Mouse (Mus musculus) CH12.LX (cell line): ENCODE data around the gene Hes2.

Source experiments
- CTCF ChIP-seq, 2 experiments: IDR thresholded peaks in 1 of 2; conservative IDR thresholded peaks in 1 of 2; 2 replicates each; pipeline ENCODE4 v1.5.1; 2011 to 2012; ENCODE audit warnings: low read depth in 2 of 2, low read length in 2 of 2, improper control_type of control experiment in 1 of 2, inconsistent platforms in 1 of 2, mild to moderate bottlenecking in 1 of 2, moderate library complexity in 1 of 2
- E2F4 ChIP-seq: IDR thresholded peaks from 2 replicates; pipeline ENCODE4 v1.6.1; 2011; ENCODE audit warnings: low read depth, low read length, improper control_type of control experiment; ENCODE audit not compliant: insufficient replicate concordance
- EP300 ChIP-seq: IDR thresholded peaks from 2 replicates; pipeline ENCODE4 v1.6.1; 2011; ENCODE audit warnings: low read length, improper control_type of control experiment
- HCFC1 ChIP-seq: IDR thresholded peaks from 2 replicates; pipeline ENCODE4 v1.6.1; 2012; ENCODE audit warnings: low read depth, mild to moderate bottlenecking, inconsistent platforms, low read length, improper control_type of control experiment
- MAFK ChIP-seq: IDR thresholded peaks from 2 replicates; pipeline ENCODE4 v1.6.1; 2011; ENCODE audit warnings: low read length, improper control_type of control experiment; ENCODE audit not compliant: insufficient replicate concordance
- MYC ChIP-seq: IDR thresholded peaks from 2 replicates; pipeline ENCODE4 v1.6.1; 2011; ENCODE audit warnings: low read depth, mild to moderate bottlenecking, improper control_type of control experiment, low read length
- NELFE ChIP-seq: IDR thresholded peaks from 2 replicates; pipeline ENCODE4 v1.6.1; 2011; ENCODE audit warnings: low read depth, low read length, improper control_type of control experiment
- NRF1 ChIP-seq: IDR thresholded peaks from 2 replicates; pipeline ENCODE4 v1.6.1; 2014; ENCODE audit warnings: low read depth, mild to moderate bottlenecking, inconsistent platforms, low read length, improper control_type of control experiment, moderate library complexity
- POLR2A ChIP-seq: IDR thresholded peaks from 2 replicates; pipeline ENCODE4 v1.6.1; 2011; ENCODE audit warnings: low read depth, mild to moderate bottlenecking, improper control_type of control experiment, low read length
- TBP ChIP-seq: conservative IDR thresholded peaks from 2 replicates; pipeline ENCODE4 v1.6.1; 2011; ENCODE audit warnings: low read depth, low read length, improper control_type of control experiment
- TCF12 ChIP-seq: IDR thresholded peaks from 2 replicates; pipeline ENCODE4 v1.6.1; 2014; ENCODE audit warnings: low read depth, mild to moderate bottlenecking, inconsistent platforms, low read length, improper control_type of control experiment
- UBTF ChIP-seq: IDR thresholded peaks from 2 replicates; pipeline ENCODE4 v1.6.1; 2012; ENCODE audit warnings: low read depth, mild to moderate bottlenecking, inconsistent platforms, low read length, improper control_type of control experiment, moderate library complexity
- ZMIZ1 ChIP-seq: IDR thresholded peaks from 2 replicates; pipeline ENCODE4 v1.6.1; 2012; ENCODE audit warnings: low read depth, mild to moderate bottlenecking, inconsistent platforms, low read length, improper control_type of control experiment
- ZNF384 ChIP-seq: IDR thresholded peaks from 2 replicates; pipeline ENCODE4 v1.6.1; 2012; ENCODE audit warnings: low read depth, low read length, improper control_type of control experiment, inconsistent platforms

DNA sequence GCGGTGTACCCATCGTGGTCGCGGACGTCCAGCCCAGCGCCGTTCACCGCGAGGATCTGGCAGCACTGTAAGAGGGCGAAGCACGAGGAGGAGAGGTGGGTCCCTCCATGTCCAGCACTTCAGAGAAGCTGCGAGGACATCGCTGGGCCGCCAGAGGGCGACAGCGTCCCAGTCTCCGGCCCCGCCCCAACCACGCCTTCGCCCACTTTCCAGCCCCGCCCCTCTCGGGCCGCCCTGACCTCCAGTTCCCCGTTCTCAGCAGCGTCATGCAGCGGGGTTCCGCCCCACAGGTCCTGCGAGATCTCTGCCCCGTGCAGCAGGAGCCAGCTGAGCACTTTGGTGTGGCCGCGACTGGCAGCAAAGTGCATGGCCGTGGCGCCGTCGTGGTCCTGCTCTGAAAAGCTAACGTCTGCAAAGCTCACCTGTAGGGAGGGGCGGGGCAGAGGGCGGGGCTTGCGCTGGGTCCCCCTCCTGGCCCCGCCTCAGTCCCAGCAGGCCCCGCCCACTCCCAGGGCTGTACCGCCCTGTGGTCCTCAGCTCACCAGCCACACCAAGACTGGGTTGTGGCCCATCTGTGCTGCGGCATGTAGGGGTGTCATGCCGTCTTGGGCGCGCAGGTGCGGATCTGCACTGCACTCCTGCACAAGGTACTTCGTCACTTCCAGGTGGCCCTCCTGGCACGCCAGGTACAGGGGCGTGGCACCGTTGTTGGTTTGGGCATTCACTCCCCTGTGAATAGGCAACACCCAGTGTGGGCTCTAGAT lies 20.0 kb upstream of the Hes2 start:
- TF ChIP-seq CTCF (conservative IDR thresholded peaks at IDR 0.05 in 1 of 2, IDR thresholded peaks at IDR 0.05 in 1 of 2; ENCODE audit: low read depth in 2 of 2, low read length in 2 of 2) = peak; percentile 55 to 82
- TF ChIP-seq MYC = 0 out of 2 replicates have a peak, but pooled peaks have one; percentile 19
- no peak for TF ChIP-seq EP300
- peak; percentile 39; the same call in 1 of the 2 replicates for TF ChIP-seq POLR2A
- no peak for TF ChIP-seq MAFK
- TF ChIP-seq NELFE = no peak
- TF ChIP-seq HCFC1 = no peak
- TF ChIP-seq TBP = no peak
- no peak for TF ChIP-seq UBTF
- no peak for TF ChIP-seq E2F4
- TF ChIP-seq ZNF384 = no peak
- TF ChIP-seq TCF12 = no peak; the same call in 1 of the 2 replicates
- no peak for TF ChIP-seq ZMIZ1
- no peak for TF ChIP-seq NRF1
